Mouse (Mus musculus): ENCODE data around the gene Syt5. TPM values are rescaled to one million over a fixed set of nuclear protein-coding genes. Genes with fewer than 3 reads are reported as not detected.

The Syt5 gene
- polyA plus RNA-seq, 1 experiment from 2014 or later: 0.73 TPM

DNA sequence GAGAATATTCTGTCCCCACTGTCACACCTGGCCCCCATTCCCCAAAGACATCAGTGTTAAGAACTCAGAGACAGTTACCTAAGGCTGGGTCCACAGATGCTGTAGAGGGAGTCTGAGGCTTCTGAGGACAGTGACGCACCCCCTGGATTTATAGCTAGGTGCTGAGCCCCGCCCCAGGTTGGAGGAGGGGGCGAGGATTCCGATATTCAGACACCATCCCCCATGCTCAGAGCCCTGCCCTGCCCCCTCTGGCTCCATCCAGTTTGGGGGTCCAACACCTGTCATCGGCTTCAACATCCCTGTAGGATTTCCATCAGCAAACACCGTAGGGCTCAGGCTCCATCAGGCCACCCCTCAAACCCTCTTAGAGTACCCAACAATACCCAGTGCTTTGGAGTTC lies 31.5 kb downstream of the Syt5 start:
- DNase-seq (ENCODE audit: low spot score) (no peak), ATAC-seq (replicated peaks; ENCODE audit: low FRiP score) (no peak)
- WGBS: 73% methylated on average over 6 of the region's 6 CpGs
- peaks cover 4% of the 10 kb centered on the region; the same call in 1 of the 2 replicates for H3K27me3 ChIP-seq (replicated peaks; ENCODE audit: control insufficient read depth, insufficient read depth, low read length)
- H3K4me1 ChIP-seq (replicated peaks; ENCODE audit: control insufficient read depth, insufficient read depth, low read length): peaks cover 14% of the 10 kb centered on the region
- H3K27ac ChIP-seq (ENCODE audit: low read depth, low read length): no peak overlapping the region
- H3K4me3 ChIP-seq (ENCODE audit: low read depth, low read length): no peak overlapping the region
- H3K4me2 ChIP-seq: no peak overlapping the region
- H3K36me3 ChIP-seq (ENCODE audit: control insufficient read depth, insufficient read depth, low read length): no peaks in the 10 kb centered on the region
- no peaks in the 10 kb centered on the region for H3K9me3 ChIP-seq (ENCODE audit: control insufficient read depth, low read length)
- H3K9ac ChIP-seq (ENCODE audit: low read depth, low read length): no peak overlapping the region

DNA sequence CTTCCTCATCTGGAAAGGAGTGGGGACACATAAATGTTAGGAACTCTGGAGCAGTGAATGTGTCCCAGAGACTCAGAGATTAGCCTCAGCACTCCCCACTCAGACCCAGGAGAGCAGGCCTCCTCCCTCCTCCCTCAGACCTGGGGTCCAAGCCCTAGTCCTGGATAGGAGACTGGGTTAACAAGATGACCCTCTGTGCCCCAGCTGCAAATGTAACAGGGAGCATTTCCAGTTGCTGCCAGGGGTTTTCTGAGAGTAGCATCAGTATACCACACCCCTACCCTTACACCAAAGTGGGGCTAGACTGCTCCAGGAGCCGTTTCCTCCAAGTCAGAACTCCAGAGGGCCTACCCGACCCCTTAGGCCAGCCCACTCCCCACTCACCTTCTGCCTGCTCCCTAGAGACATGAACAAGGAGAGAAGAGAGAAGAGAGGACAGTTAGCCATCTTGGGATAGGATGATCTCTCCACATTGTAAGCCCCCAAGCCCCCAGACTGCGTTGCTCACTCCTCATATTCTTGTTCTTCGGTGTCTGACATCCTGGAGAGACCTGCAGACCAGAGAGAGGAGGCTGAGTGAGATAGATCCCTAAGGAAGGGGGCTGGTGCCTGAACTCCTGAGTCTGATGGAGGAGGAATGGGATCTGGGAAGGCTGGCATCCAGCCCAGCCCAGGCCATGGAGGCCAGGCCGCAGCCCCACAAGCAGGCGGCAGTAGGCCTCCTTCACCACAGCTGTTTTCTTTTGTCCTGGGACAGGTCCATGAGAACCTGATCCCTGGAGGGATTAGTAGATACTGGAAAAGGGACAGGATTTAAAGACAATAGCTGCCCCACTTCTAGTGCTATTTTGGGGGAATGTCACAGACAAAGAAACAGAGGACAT lies 33.3 kb downstream of the Syt5 start:
- Histone ChIP-seq H3K9ac (ENCODE audit: low read depth, low read length) (no peak overlapping the region), H3K4me1 (replicated peaks; ENCODE audit: control insufficient read depth, insufficient read depth, low read length) (peaks cover 13% of the 10 kb centered on the region), H3K27me3 (replicated peaks; ENCODE audit: control insufficient read depth, insufficient read depth, low read length) (no peaks in the 10 kb centered on the region), H3K27ac (ENCODE audit: low read depth, low read length) (no peak overlapping the region), H3K4me3 (ENCODE audit: low read depth, low read length) (no peak overlapping the region), H3K9me3 (ENCODE audit: control insufficient read depth, low read length) (no peaks in the 10 kb centered on the region), H3K4me2 (no peak overlapping the region), H3K36me3 (ENCODE audit: control insufficient read depth, insufficient read depth, low read length) (no peaks in the 10 kb centered on the region)
- no peak for ATAC-seq (replicated peaks; ENCODE audit: low FRiP score)
- DNase-seq (ENCODE audit: low spot score): no peak
- WGBS: 71% methylated on average over 6 of the region's 6 CpGs

DNA sequence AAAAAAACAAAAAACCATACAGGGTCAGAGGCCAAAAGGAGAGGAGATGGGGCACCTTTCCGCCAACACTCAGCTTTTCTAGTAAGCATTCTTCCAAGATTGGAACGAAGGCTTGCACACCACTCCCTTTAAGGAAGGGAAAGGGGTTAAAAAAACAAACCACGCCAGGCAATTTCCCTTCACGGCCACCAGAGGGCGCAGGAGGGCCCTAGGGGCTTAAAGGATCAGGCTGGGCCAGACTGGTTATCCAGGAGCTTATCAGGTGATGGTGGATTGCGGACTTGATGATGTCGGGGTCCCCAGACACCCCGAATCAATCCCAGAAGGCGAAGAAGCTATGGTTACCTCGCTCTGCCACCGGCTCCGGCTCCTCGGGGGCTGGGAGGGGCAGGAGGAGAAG lies 34.1 kb downstream of the Syt5 start:
- no peaks in the 10 kb centered on the region for H3K27me3 ChIP-seq (replicated peaks; ENCODE audit: control insufficient read depth, insufficient read depth, low read length)
- ATAC-seq (replicated peaks; ENCODE audit: low FRiP score) (0 out of 2 replicates have a peak, but pooled peaks have one; percentile 9), DNase-seq (ENCODE audit: low spot score) (peak; percentile 46)
- no peaks in the 10 kb centered on the region for H3K36me3 ChIP-seq (ENCODE audit: control insufficient read depth, insufficient read depth, low read length)
- no peak overlapping the region for H3K4me3 ChIP-seq (ENCODE audit: low read depth, low read length)
- WGBS: 24% methylated on average over 13 of the region's 13 CpGs
- no peak overlapping the region for H3K27ac ChIP-seq (ENCODE audit: low read depth, low read length)
- H3K9ac ChIP-seq (ENCODE audit: low read depth, low read length): no peak overlapping the region
- no peak overlapping the region for H3K4me2 ChIP-seq
- no peaks in the 10 kb centered on the region for H3K9me3 ChIP-seq (ENCODE audit: control insufficient read depth, low read length)
- H3K4me1 ChIP-seq (replicated peaks; ENCODE audit: control insufficient read depth, insufficient read depth, low read length): peaks cover 16% of the 10 kb centered on the region

DNA sequence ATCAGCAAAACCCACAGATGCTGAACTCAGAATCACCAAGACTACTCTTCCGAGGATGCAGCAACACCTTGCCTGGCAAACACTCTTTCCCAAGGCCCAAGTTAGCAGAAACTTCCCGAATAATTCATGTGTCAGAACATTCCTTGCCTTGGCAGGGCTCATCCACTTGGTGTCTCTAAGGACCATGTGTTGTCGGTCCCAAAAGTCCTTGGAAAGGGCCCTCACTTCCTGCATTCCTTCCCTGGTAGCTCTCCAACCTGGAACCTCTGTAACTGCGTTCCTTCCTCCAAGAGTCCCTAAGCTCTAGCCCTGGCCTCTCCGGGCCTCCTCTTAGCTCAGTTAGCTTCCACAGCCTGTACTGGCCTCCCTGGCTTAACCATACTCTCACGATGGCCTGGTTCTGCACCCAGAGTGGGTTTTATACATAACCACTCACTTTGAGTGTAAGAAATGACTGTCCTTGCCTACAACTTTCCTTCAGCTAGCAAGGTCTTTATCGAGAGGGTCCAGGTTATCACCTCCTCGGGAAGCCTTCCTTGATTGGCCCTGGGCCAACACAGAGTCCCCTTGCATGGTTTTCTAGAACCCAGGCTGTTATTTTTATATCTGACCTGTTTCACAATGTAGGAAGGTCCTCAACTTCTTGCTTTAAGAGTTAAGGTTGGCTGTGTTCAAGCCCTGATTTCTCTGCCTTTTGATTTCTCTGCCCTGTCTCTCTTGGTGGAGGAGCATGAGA lies 35.7 kb downstream of the Syt5 start:
- no peak overlapping the region for H3K27ac ChIP-seq (ENCODE audit: low read depth, low read length)
- H3K4me2 ChIP-seq: no peak overlapping the region
- H3K36me3 ChIP-seq (ENCODE audit: control insufficient read depth, insufficient read depth, low read length): no peaks in the 10 kb centered on the region
- no peaks in the 10 kb centered on the region for H3K27me3 ChIP-seq (replicated peaks; ENCODE audit: control insufficient read depth, insufficient read depth, low read length)
- H3K9me3 ChIP-seq (ENCODE audit: control insufficient read depth, low read length): no peaks in the 10 kb centered on the region
- H3K4me3 ChIP-seq (ENCODE audit: low read depth, low read length): no peak overlapping the region
- no peak for DNase-seq (ENCODE audit: low spot score)
- H3K9ac ChIP-seq (ENCODE audit: low read depth, low read length): no peak overlapping the region
- 77% methylated on average over 8 of the region's 8 CpGs for WGBS
- no peak for ATAC-seq (replicated peaks; ENCODE audit: low FRiP score)
- H3K4me1 ChIP-seq (replicated peaks; ENCODE audit: control insufficient read depth, insufficient read depth, low read length): peaks cover 18% of the 10 kb centered on the region

DNA sequence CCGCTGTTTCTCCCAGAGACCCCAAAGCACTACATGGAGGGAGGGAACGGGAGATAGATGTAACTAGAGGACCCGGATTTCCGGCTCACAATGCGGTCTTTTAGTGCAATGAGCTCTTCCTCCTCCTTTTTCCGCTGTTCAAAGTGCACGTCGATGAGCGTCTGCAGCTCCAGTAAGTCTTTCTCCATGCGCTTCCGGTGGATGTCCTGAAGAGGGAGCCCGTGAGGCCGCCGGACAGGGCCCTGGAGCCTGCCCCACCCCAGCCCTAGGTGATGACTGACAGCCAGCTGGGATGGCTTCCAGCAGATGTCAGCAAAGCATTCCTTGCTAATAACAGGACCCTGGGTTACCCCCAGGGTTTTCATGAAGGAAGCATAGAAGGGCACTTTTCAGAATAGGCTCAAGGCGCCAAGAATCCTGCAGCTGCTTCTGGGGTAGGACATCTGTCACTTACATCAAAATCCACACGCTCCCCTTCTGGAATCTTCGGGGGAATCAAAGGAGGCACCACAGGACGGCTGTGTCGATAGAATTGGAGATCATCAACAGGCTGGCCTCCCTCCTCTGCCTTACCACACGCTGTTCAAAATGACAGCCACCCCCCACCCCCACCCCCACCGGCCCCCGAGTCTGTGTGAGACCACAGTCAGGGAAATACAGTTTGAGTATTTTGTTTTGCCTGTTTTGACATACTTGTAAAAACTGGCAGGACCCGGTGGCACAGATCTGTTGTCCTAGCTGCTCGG lies 37.3 kb downstream of the Syt5 start:
- 21% methylated on average over 24 of the region's 24 CpGs for WGBS
- Histone ChIP-seq H3K4me1 (replicated peaks; ENCODE audit: control insufficient read depth, insufficient read depth, low read length) (peaks cover 13% of the 10 kb centered on the region), H3K27me3 (replicated peaks; ENCODE audit: control insufficient read depth, insufficient read depth, low read length) (no peaks in the 10 kb centered on the region), H3K9me3 (ENCODE audit: control insufficient read depth, low read length) (no peaks in the 10 kb centered on the region), H3K4me3 (ENCODE audit: low read depth, low read length) (peak overlapping the region; percentile 1), H3K4me2 (peak overlapping the region; percentile 53), H3K27ac (ENCODE audit: low read depth, low read length) (no peak overlapping the region), H3K9ac (ENCODE audit: low read depth, low read length) (0 out of 2 replicates have a peak overlapping the region, but pooled peaks have one; percentile 0), H3K36me3 (ENCODE audit: control insufficient read depth, insufficient read depth, low read length) (no peaks in the 10 kb centered on the region)
- peak; percentile 75 for DNase-seq (ENCODE audit: low spot score)
- peak; percentile 75 for ATAC-seq (replicated peaks; ENCODE audit: low FRiP score)

DNA sequence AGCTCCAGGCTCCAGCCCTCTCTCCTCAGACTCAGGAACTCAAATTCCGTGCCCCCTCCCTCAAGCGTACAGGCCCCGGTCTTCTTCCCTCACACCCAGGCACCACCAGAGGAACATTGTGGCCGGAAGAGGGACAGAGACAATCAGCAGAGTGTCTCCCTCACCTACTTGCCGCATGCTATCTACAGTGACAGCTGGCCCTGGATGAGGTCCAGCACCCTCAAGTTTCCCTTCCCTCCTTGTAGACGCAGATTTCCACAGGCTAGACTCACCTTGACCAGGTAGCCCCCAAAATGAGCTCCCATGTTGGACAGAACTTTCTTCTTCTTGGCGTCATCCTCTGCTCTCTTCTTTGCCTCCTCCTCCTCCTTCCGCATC lies 38.6 kb downstream of the Syt5 start:
- Histone ChIP-seq H3K4me3 (ENCODE audit: low read depth, low read length) (no peak overlapping the region), H3K36me3 (ENCODE audit: control insufficient read depth, insufficient read depth, low read length) (no peaks in the 10 kb centered on the region), H3K9me3 (ENCODE audit: control insufficient read depth, low read length) (no peaks in the 10 kb centered on the region), H3K27me3 (replicated peaks; ENCODE audit: control insufficient read depth, insufficient read depth, low read length) (no peaks in the 10 kb centered on the region), H3K27ac (ENCODE audit: low read depth, low read length) (no peak overlapping the region), H3K4me2 (peak overlapping the region; percentile 53), H3K9ac (ENCODE audit: low read depth, low read length) (no peak overlapping the region), H3K4me1 (replicated peaks; ENCODE audit: control insufficient read depth, insufficient read depth, low read length) (peaks cover 24% of the 10 kb centered on the region)
- ATAC-seq (replicated peaks; ENCODE audit: low FRiP score) (no peak), DNase-seq (ENCODE audit: low spot score) (no peak)
- 56% methylated on average over 8 of the region's 8 CpGs for WGBS

DNA sequence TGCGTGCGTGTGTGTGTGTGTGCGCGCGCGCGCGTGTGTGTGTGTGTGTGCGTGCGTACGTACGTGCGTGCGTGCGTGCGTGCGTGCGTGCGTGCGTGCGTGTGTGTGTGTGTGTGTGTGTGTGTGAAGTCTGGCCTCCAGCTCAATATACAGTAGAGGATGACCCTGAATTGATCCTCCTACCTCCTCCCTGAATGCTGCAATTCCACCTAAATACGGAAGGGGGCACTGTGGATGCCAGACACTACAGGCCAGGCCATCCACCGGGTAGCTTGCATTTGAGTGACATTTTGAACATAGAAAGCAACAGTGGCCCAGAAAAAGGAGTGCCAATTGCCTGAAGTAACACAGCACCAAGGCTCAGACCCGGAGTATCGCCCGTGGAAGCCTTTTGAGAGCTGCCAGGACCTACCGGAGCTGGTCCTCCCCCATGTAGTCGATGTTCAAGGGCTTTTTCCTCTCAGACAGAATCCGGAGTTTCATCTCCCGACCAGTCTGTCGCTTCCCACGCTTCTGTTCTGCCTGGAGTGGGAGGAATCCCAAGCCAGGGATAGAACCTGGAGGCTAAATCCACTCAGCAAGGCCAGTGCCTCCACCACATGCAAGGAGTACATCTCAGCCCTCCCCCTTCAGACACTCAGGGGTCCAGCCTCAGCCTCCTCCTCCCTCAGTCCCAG lies 39.1 kb downstream of the Syt5 start:
- Histone ChIP-seq H3K27me3 (replicated peaks; ENCODE audit: control insufficient read depth, insufficient read depth, low read length) (no peaks in the 10 kb centered on the region), H3K27ac (ENCODE audit: low read depth, low read length) (no peak overlapping the region), H3K4me1 (replicated peaks; ENCODE audit: control insufficient read depth, insufficient read depth, low read length) (peaks cover 24% of the 10 kb centered on the region), H3K9me3 (ENCODE audit: control insufficient read depth, low read length) (no peaks in the 10 kb centered on the region), H3K36me3 (ENCODE audit: control insufficient read depth, insufficient read depth, low read length) (no peaks in the 10 kb centered on the region), H3K4me3 (ENCODE audit: low read depth, low read length) (no peak overlapping the region), H3K4me2 (peak overlapping the region; percentile 22; the same call in 1 of the 2 replicates), H3K9ac (ENCODE audit: low read depth, low read length) (no peak overlapping the region)
- DNase-seq (ENCODE audit: low spot score) (no peak), ATAC-seq (replicated peaks; ENCODE audit: low FRiP score) (no peak)
- WGBS: 76% methylated on average over 27 of the region's 32 CpGs

DNA sequence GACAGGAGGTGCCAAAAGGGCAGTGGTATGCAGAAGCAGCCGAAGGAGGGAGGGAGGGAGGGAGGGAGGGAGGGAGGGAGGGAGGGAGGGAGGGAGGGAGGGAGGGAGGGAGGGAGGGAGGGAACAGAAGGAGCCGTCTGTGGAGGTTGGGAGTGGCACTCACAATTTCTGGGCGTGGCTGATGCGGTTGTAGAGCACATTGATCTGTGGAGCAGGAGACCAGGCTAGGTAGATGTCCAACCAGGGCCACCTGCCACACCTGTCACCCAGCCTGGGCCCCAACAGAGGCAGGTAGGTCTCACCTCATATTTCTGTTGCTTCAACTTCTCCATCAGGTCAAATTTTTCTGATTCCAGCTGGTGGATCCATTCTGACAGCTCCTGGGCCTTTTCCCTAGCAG lies 40.1 kb downstream of the Syt5 start:
- Histone ChIP-seq H3K9ac (ENCODE audit: low read depth, low read length) (no peak overlapping the region), H3K27ac (ENCODE audit: low read depth, low read length) (peak overlapping the region; percentile 21; the same call in 1 of the 2 replicates), H3K9me3 (ENCODE audit: control insufficient read depth, low read length) (no peaks in the 10 kb centered on the region), H3K4me2 (no peak overlapping the region), H3K27me3 (replicated peaks; ENCODE audit: control insufficient read depth, insufficient read depth, low read length) (no peaks in the 10 kb centered on the region), H3K4me1 (replicated peaks; ENCODE audit: control insufficient read depth, insufficient read depth, low read length) (peaks cover 24% of the 10 kb centered on the region), H3K4me3 (ENCODE audit: low read depth, low read length) (no peak overlapping the region), H3K36me3 (ENCODE audit: control insufficient read depth, insufficient read depth, low read length) (no peaks in the 10 kb centered on the region)
- DNase-seq (ENCODE audit: low spot score) (no peak), ATAC-seq (replicated peaks; ENCODE audit: low FRiP score) (no peak)
- 33% methylated on average over 4 of the region's 4 CpGs for WGBS

Measured in liver, embryonic 11.5 days (tissue).